In genomic region chr1:25228381-25229244, GRCm38 (mm10) we compare ENCODE assay signal across 8 mouse cellular contexts.
DNase-seq lines count a peak whose midpoint lies in the region; ATAC-seq lines count a peak whose summit lies in the region.

No protein-coding gene starts in this region.

- H3K4me3 ChIP-seq in midbrain, embryonic 10.5 days = peak overlapping the region; percentile 50
- peak overlapping the region; percentile 19; the same call in 1 of the 2 replicates for H3K4me3 ChIP-seq in stomach, embryonic 14.5 days (ENCODE audit: low read depth, low read length)

- H3K4me1 ChIP-seq in midbrain, embryonic 10.5 days = peaks cover 14% of the 10 kb centered on the region
- no peaks in the 10 kb centered on the region for H3K4me1 ChIP-seq in stomach, embryonic 14.5 days (ENCODE audit: control insufficient read depth, insufficient read depth, low read length)

- intact Hi-C loops in left cerebral cortex, postnatal 14 days (cut with DNase I) = loop anchor here (2.0 to 10.0 kb wide), 2 partner anchors 64 to 124 kb away; no protein-coding TSS in a partner anchor

- peak overlapping the region; percentile 35 for H3K4me2 ChIP-seq in stomach, embryonic 14.5 days (replicated peaks; ENCODE audit: low read depth, low read length)

- H3K27me3 ChIP-seq in midbrain, embryonic 10.5 days (ENCODE audit: low read depth, poor library complexity, severe bottlenecking) = no peaks in the 10 kb centered on the region
- no peaks in the 10 kb centered on the region for H3K27me3 ChIP-seq in stomach, embryonic 14.5 days (ENCODE audit: control insufficient read depth, insufficient read depth, low read length)

- DNase-seq in adrenal gland, postnatal 36 days = peak; percentile 74 to 75
- peak; percentile 73 for DNase-seq in embryo, embryonic 11.5 days (ENCODE audit: low read depth, low spot score)
- DNase-seq in heart, adult 18-20 months = peak; percentile 25 to 66
- DNase-seq in kidney, adult 18-20 months = peak; percentile 69
- peak; percentile 65 to 78 for DNase-seq in left cerebral cortex, postnatal 14 days (ENCODE audit: low spot score in 2 of 2)
- peak; percentile 81 for DNase-seq in midbrain, embryonic 10.5 days (ENCODE audit: low spot score)
- DNase-seq in spleen, adult 18-20 months = no peak

- WGBS in midbrain, embryonic 10.5 days = 4% methylated on average over 37 of the region's 37 CpGs
- WGBS in stomach, embryonic 14.5 days = 5% methylated on average over 37 of the region's 37 CpGs

- H3K9ac ChIP-seq in stomach, embryonic 14.5 days (replicated peaks; ENCODE audit: low read depth, low read length) = no peak overlapping the region

- peak overlapping the region; percentile 61 for H3K27ac ChIP-seq in midbrain, embryonic 10.5 days (replicated peaks)
- H3K27ac ChIP-seq in stomach, embryonic 14.5 days (ENCODE audit: low read length) = no peak overlapping the region

- ATAC-seq in stomach, embryonic 14.5 days (ENCODE audit: insufficient number of reproducible peaks, insufficient read depth, low FRiP score, low read depth) = peak; percentile 78; the same call in 1 of the 2 replicates

- H3K36me3 ChIP-seq in midbrain, embryonic 10.5 days = no peaks in the 10 kb centered on the region
- no peaks in the 10 kb centered on the region for H3K36me3 ChIP-seq in stomach, embryonic 14.5 days (ENCODE audit: control insufficient read depth, insufficient read depth, low read length)

- H3K9me3 ChIP-seq in midbrain, embryonic 10.5 days (replicated peaks) = no peaks in the 10 kb centered on the region
- H3K9me3 ChIP-seq in stomach, embryonic 14.5 days (ENCODE audit: control insufficient read depth, low read depth, low read length) = no peaks in the 10 kb centered on the region

Comparison
In these comparisons a context has a peak if more than half of its experiments do, and no peak if none do; other contexts are left out.
1. DNase-seq: peak in adrenal gland, postnatal 36 days (2 of 2), embryo, embryonic 11.5 days (single experiment), heart, adult 18-20 months (2 of 2), kidney, adult 18-20 months (single experiment), left cerebral cortex, postnatal 14 days (2 of 2) and midbrain, embryonic 10.5 days (single experiment); none in spleen, adult 18-20 months (0 of 2).